Mouse (Mus musculus): ENCODE measurements around the gene Apol7a. TPM values are rescaled to one million over a fixed set of nuclear protein-coding genes. Genes with fewer than 3 reads are reported as not detected.

The Apol7a gene
- polyA plus RNA-seq, 1 experiment from 2014 or later, result not detected

- no peak overlapping the region for H3K27ac ChIP-seq (replicated peaks; ENCODE audit: low read depth, low read length)
- no peaks in the 10 kb centered on the region for H3K9me3 ChIP-seq (ENCODE audit: control insufficient read depth, low read length)
- H3K4me2 ChIP-seq (ENCODE audit: low read depth, severe bottlenecking), result no peak overlapping the region
- 74% methylated on average over 9 of the region's 9 CpGs for WGBS
- no peaks in the 10 kb centered on the region for H3K27me3 ChIP-seq (ENCODE audit: control insufficient read depth, insufficient read depth, low read length)
- 0 out of 2 replicates have a peak overlapping the region, but pooled peaks have one; percentile 5 for H3K9ac ChIP-seq (ENCODE audit: low read length)
- no peak overlapping the region for H3K4me3 ChIP-seq (ENCODE audit: low read depth, low read length)
- H3K36me3 ChIP-seq (ENCODE audit: control insufficient read depth, insufficient read depth, low read length), result no peaks in the 10 kb centered on the region
- peaks cover 13% of the 10 kb centered on the region for H3K4me1 ChIP-seq (ENCODE audit: control insufficient read depth, insufficient read depth, low read length)
- ATAC-seq (ENCODE audit: insufficient number of reproducible peaks, low FRiP score, low TSS enrichment, low read depth) (no peak), DNase-seq (ENCODE audit: low spot score) (no peak)
These were observed 39.4 kb downstream of the Apol7a start for GRCm38 (mm10) chr15:77359486-77359885.

- Histone ChIP-seq H3K27me3 (ENCODE audit: control insufficient read depth, insufficient read depth, low read length) (no peaks in the 10 kb centered on the region), H3K9me3 (ENCODE audit: control insufficient read depth, low read length) (no peaks in the 10 kb centered on the region), H3K4me1 (ENCODE audit: control insufficient read depth, insufficient read depth, low read length) (peaks cover 14% of the 10 kb centered on the region), H3K9ac (ENCODE audit: low read length) (peak overlapping the region; percentile 74), H3K36me3 (ENCODE audit: control insufficient read depth, insufficient read depth, low read length) (no peaks in the 10 kb centered on the region), H3K4me2 (ENCODE audit: low read depth, severe bottlenecking) (peak overlapping the region; percentile 40), H3K27ac (replicated peaks; ENCODE audit: low read depth, low read length) (no peak overlapping the region), H3K4me3 (ENCODE audit: low read depth, low read length) (no peak overlapping the region)
- 21% methylated on average over 6 of the region's 6 CpGs for WGBS
- DNase-seq (ENCODE audit: low spot score) (no peak), ATAC-seq (ENCODE audit: insufficient number of reproducible peaks, low FRiP score, low TSS enrichment, low read depth) (no peak)
These were observed 39.8 kb downstream of the Apol7a start for GRCm38 (mm10) chr15:77359084-77359483.

GRCm38 (mm10) chr15:77358320-77359040 is 40.4 kb downstream of the Apol7a start:
- Histone ChIP-seq H3K4me1 (ENCODE audit: control insufficient read depth, insufficient read depth, low read length) (peaks cover 14% of the 10 kb centered on the region), H3K4me2 (ENCODE audit: low read depth, severe bottlenecking) (peak overlapping the region; percentile 40), H3K9ac (ENCODE audit: low read length) (peak overlapping the region; percentile 74), H3K27ac (replicated peaks; ENCODE audit: low read depth, low read length) (peak overlapping the region; percentile 60), H3K4me3 (ENCODE audit: low read depth, low read length) (no peak overlapping the region), H3K36me3 (ENCODE audit: control insufficient read depth, insufficient read depth, low read length) (no peaks in the 10 kb centered on the region), H3K27me3 (ENCODE audit: control insufficient read depth, insufficient read depth, low read length) (no peaks in the 10 kb centered on the region), H3K9me3 (ENCODE audit: control insufficient read depth, low read length) (no peaks in the 10 kb centered on the region)
- ATAC-seq (ENCODE audit: insufficient number of reproducible peaks, low FRiP score, low TSS enrichment, low read depth) (peak; percentile 98), DNase-seq (ENCODE audit: low spot score) (peak; percentile 95)
- 2% methylated on average over 29 of the region's 29 CpGs for WGBS

- Histone ChIP-seq H3K4me2 (ENCODE audit: low read depth, severe bottlenecking) (peak overlapping the region; percentile 8; the same call in 1 of the 2 replicates), H3K4me1 (ENCODE audit: control insufficient read depth, insufficient read depth, low read length) (peaks cover 14% of the 10 kb centered on the region), H3K36me3 (ENCODE audit: control insufficient read depth, insufficient read depth, low read length) (no peaks in the 10 kb centered on the region), H3K27me3 (ENCODE audit: control insufficient read depth, insufficient read depth, low read length) (no peaks in the 10 kb centered on the region), H3K9me3 (ENCODE audit: control insufficient read depth, low read length) (no peaks in the 10 kb centered on the region), H3K9ac (ENCODE audit: low read length) (no peak overlapping the region), H3K4me3 (ENCODE audit: low read depth, low read length) (no peak overlapping the region), H3K27ac (replicated peaks; ENCODE audit: low read depth, low read length) (no peak overlapping the region)
- no peak for DNase-seq (ENCODE audit: low spot score)
- no peak for ATAC-seq (ENCODE audit: insufficient number of reproducible peaks, low FRiP score, low TSS enrichment, low read depth)
- 13% methylated on average over 11 of the region's 11 CpGs for WGBS
These were observed 42.6 kb downstream of the Apol7a start for GRCm38 (mm10) chr15:77356248-77356810.

- peaks cover 14% of the 10 kb centered on the region for H3K4me1 ChIP-seq (ENCODE audit: control insufficient read depth, insufficient read depth, low read length)
- ATAC-seq (ENCODE audit: insufficient number of reproducible peaks, low FRiP score, low TSS enrichment, low read depth) (no peak), DNase-seq (ENCODE audit: low spot score) (no peak)
- no peaks in the 10 kb centered on the region for H3K27me3 ChIP-seq (ENCODE audit: control insufficient read depth, insufficient read depth, low read length)
- H3K4me2 ChIP-seq (ENCODE audit: low read depth, severe bottlenecking), result no peak overlapping the region
- no peak overlapping the region for H3K27ac ChIP-seq (replicated peaks; ENCODE audit: low read depth, low read length)
- no peak overlapping the region for H3K9ac ChIP-seq (ENCODE audit: low read length)
- H3K4me3 ChIP-seq (ENCODE audit: low read depth, low read length), result no peak overlapping the region
- H3K36me3 ChIP-seq (ENCODE audit: control insufficient read depth, insufficient read depth, low read length), result no peaks in the 10 kb centered on the region
- no peaks in the 10 kb centered on the region for H3K9me3 ChIP-seq (ENCODE audit: control insufficient read depth, low read length)
- WGBS, result 79% methylated on average over 6 of the region's 6 CpGs
These were observed 43.9 kb downstream of the Apol7a start for GRCm38 (mm10) chr15:77354848-77355551.

GRCm38 (mm10) chr15:77354496-77354847 is 44.4 kb downstream of the Apol7a start:
- Histone ChIP-seq H3K27ac (replicated peaks; ENCODE audit: low read depth, low read length) (no peak overlapping the region), H3K27me3 (ENCODE audit: control insufficient read depth, insufficient read depth, low read length) (no peaks in the 10 kb centered on the region), H3K9me3 (ENCODE audit: control insufficient read depth, low read length) (no peaks in the 10 kb centered on the region), H3K9ac (ENCODE audit: low read length) (no peak overlapping the region), H3K4me2 (ENCODE audit: low read depth, severe bottlenecking) (no peak overlapping the region), H3K36me3 (ENCODE audit: control insufficient read depth, insufficient read depth, low read length) (no peaks in the 10 kb centered on the region), H3K4me3 (ENCODE audit: low read depth, low read length) (no peak overlapping the region), H3K4me1 (ENCODE audit: control insufficient read depth, insufficient read depth, low read length) (peaks cover 14% of the 10 kb centered on the region)
- 67% methylated on average over 4 of the region's 4 CpGs for WGBS
- no peak for ATAC-seq (ENCODE audit: insufficient number of reproducible peaks, low FRiP score, low TSS enrichment, low read depth)
- no peak for DNase-seq (ENCODE audit: low spot score)

GRCm38 (mm10) chr15:77353764-77354163 is 45.1 kb downstream of the Apol7a start:
- WGBS, result 21% methylated on average over 4 of the region's 4 CpGs
- ATAC-seq (ENCODE audit: insufficient number of reproducible peaks, low FRiP score, low TSS enrichment, low read depth) (no peak), DNase-seq (ENCODE audit: low spot score) (no peak)
- H3K4me3 ChIP-seq (ENCODE audit: low read depth, low read length), result no peak overlapping the region
- no peaks in the 10 kb centered on the region for H3K36me3 ChIP-seq (ENCODE audit: control insufficient read depth, insufficient read depth, low read length)
- no peak overlapping the region for H3K4me2 ChIP-seq (ENCODE audit: low read depth, severe bottlenecking)
- H3K27ac ChIP-seq (replicated peaks; ENCODE audit: low read depth, low read length), result no peak overlapping the region
- peaks cover 14% of the 10 kb centered on the region for H3K4me1 ChIP-seq (ENCODE audit: control insufficient read depth, insufficient read depth, low read length)
- H3K9me3 ChIP-seq (ENCODE audit: control insufficient read depth, low read length), result no peaks in the 10 kb centered on the region
- no peak overlapping the region for H3K9ac ChIP-seq (ENCODE audit: low read length)
- H3K27me3 ChIP-seq (ENCODE audit: control insufficient read depth, insufficient read depth, low read length), result no peaks in the 10 kb centered on the region

GRCm38 (mm10) chr15:77352863-77353262 is 46.0 kb downstream of the Apol7a start:
- Histone ChIP-seq H3K27ac (replicated peaks; ENCODE audit: low read depth, low read length) (no peak overlapping the region), H3K4me1 (ENCODE audit: control insufficient read depth, insufficient read depth, low read length) (peaks cover 14% of the 10 kb centered on the region), H3K27me3 (ENCODE audit: control insufficient read depth, insufficient read depth, low read length) (no peaks in the 10 kb centered on the region), H3K9ac (ENCODE audit: low read length) (no peak overlapping the region), H3K4me2 (ENCODE audit: low read depth, severe bottlenecking) (no peak overlapping the region), H3K36me3 (ENCODE audit: control insufficient read depth, insufficient read depth, low read length) (no peaks in the 10 kb centered on the region), H3K9me3 (ENCODE audit: control insufficient read depth, low read length) (no peaks in the 10 kb centered on the region), H3K4me3 (ENCODE audit: low read depth, low read length) (no peak overlapping the region)
- WGBS, result 56% methylated on average over 7 of the region's 7 CpGs
- DNase-seq (ENCODE audit: low spot score) (no peak), ATAC-seq (ENCODE audit: insufficient number of reproducible peaks, low FRiP score, low TSS enrichment, low read depth) (no peak)

Measured in limb, embryonic 11.5 days (tissue).